Mouse (Mus musculus) midbrain, embryonic 10.5 days (tissue): ENCODE results near the gene Fbxw25. TPM values are rescaled to one million over a fixed set of nuclear protein-coding genes. Genes with fewer than 3 reads are reported as not detected.
"Not testable (repeated sequence)": the region's sequence is repeated elsewhere in the genome, so short reads cannot be mapped to it uniquely, and the experiment has no call there.

Source experiments
- DNase-seq: peaks from one replicate; pipeline ENCODE4 v3.0.0-alpha.2; 2017; ENCODE audit warnings: low spot score
- H3K27ac ChIP-seq: fragments of 300-500 bp; sonication (generic); replicated peaks from 2 replicates; pipeline ENCODE4 v1.5.1; 2016; ENCODE audit warnings: mild to moderate bottlenecking
- H3K27me3 ChIP-seq: fragments of 300-500 bp; sonication (generic); 2 replicates; pipeline ENCODE4 v1.6.1; 2016; ENCODE audit warnings: low read depth, mild to moderate bottlenecking; ENCODE audit not compliant: poor library complexity, severe bottlenecking
- H3K36me3 ChIP-seq: fragments of 300-500 bp; sonication (generic); 2 replicates; pipeline ENCODE4 v1.6.1; 2016; ENCODE audit warnings: mild to moderate bottlenecking, moderate library complexity
- H3K4me1 ChIP-seq: fragments of 300-500 bp; sonication (generic); 2 replicates; pipeline ENCODE4 v1.6.1; 2016
- H3K4me3 ChIP-seq: fragments of 300-500 bp; sonication (generic); 2 replicates; pipeline ENCODE4 v1.5.1; 2016; ENCODE audit warnings: mild to moderate bottlenecking, moderate library complexity
- H3K9me3 ChIP-seq: fragments of 300-500 bp; sonication (generic); replicated peaks from 2 replicates; pipeline ENCODE4 v1.6.1; 2016; ENCODE audit warnings: mild to moderate bottlenecking
- WGBS: fragments of 180-500 bp; shearing (Covaris S2); methylation state at CpG from one replicate; pipeline ENCODE4 v1.1.7; 2016; 5-methylcytosine and 5-hydroxymethylcytosine counted together
- polyA plus RNA-seq: library from polyadenylated mRNA; unstranded; fragments of >200 nt; fragmentation: Nextera tagmentation; extraction: Ambion mirVana; gene quantifications from 2 replicates; pipeline ENCODE4 v1.2.1, GENCODE M21; 2016

Gene Fbxw25
- polyA plus RNA-seq, result not detected in 2 replicates

GRCm38 (mm10) chr9:109664552-109664951, at the start of gene Fbxw25:
Fbxw25 (minus strand) TSS chr9:109664652.
- DNase-seq, H3K4me1 ChIP-seq, H3K4me3 ChIP-seq, H3K9me3 ChIP-seq, H3K27ac ChIP-seq, H3K36me3 ChIP-seq, H3K27me3 ChIP-seq: not testable (repeated sequence)
- WGBS, result 76% methylated on average over 2 of the region's 2 CpGs

GRCm38 (mm10) chr9:109702600-109702999, 38.1 kb upstream of the Fbxw25 start, which contains the start of gene Fbxw18:
Fbxw18 (minus strand) TSS chr9:109702700.
- 82% methylated on average over 4 of the region's 4 CpGs for WGBS
- not testable (repeated sequence) for H3K27ac ChIP-seq, H3K27me3 ChIP-seq, H3K4me1 ChIP-seq, DNase-seq, H3K4me3 ChIP-seq, H3K36me3 ChIP-seq, H3K9me3 ChIP-seq

GRCm38 (mm10) chr9:109685299-109685698, 20.8 kb upstream of the Fbxw25 start:
- no peaks in the 10 kb centered on the region for H3K4me1 ChIP-seq
- peak; percentile 24 for DNase-seq
- no peaks in the 10 kb centered on the region for H3K36me3 ChIP-seq
- no peak overlapping the region for H3K4me3 ChIP-seq
- WGBS, result 3% methylated on average over 1 of the region's 1 CpGs
- H3K27ac ChIP-seq, result no peak overlapping the region
- no peaks in the 10 kb centered on the region for H3K27me3 ChIP-seq
- no peaks in the 10 kb centered on the region for H3K9me3 ChIP-seq

GRCm38 (mm10) chr9:109625957-109626356, 38.5 kb downstream of the Fbxw25 start, which contains the start of gene Fbxw24:
Fbxw24 (minus strand) TSS chr9:109626057.
- H3K9me3 ChIP-seq, H3K4me1 ChIP-seq, H3K27ac ChIP-seq, H3K36me3 ChIP-seq, H3K27me3 ChIP-seq, H3K4me3 ChIP-seq, DNase-seq: not testable (repeated sequence)
- WGBS, result 77% methylated on average over 2 of the region's 2 CpGs

- not testable (repeated sequence) for H3K9me3 ChIP-seq, DNase-seq, H3K27me3 ChIP-seq, H3K4me3 ChIP-seq, H3K27ac ChIP-seq, H3K4me1 ChIP-seq, H3K36me3 ChIP-seq
- 45% methylated on average over 5 of the region's 5 CpGs for WGBS
These were observed 57.6 kb downstream of the Fbxw25 start for GRCm38 (mm10) chr9:109606837-109607236.

- H3K9me3 ChIP-seq, H3K4me1 ChIP-seq, H3K27me3 ChIP-seq, H3K36me3 ChIP-seq, DNase-seq, H3K4me3 ChIP-seq, H3K27ac ChIP-seq: not testable (repeated sequence)
- WGBS, result 62% methylated on average over 2 of the region's 2 CpGs
These were observed 62.3 kb downstream of the Fbxw25 start for GRCm38 (mm10) chr9:109602128-109602527.

GRCm38 (mm10) chr9:109597226-109597625, 67.2 kb downstream of the Fbxw25 start:
- Histone ChIP-seq H3K9me3 (no peaks in the 10 kb centered on the region; the same call in 1 of the 2 replicates), H3K27me3 (no peaks in the 10 kb centered on the region), H3K27ac (no peak overlapping the region), H3K4me1 (no peaks in the 10 kb centered on the region), H3K36me3 (no peaks in the 10 kb centered on the region), H3K4me3 (no peak overlapping the region)
- no peak for DNase-seq

Other genes with a start within 250 kb of the Fbxw25 start
- gene Fbxw16, start 215.5 kb downstream of the Fbxw25 start, polyA plus RNA-seq, result not detected in 2 replicates
- gene Fbxw19, start 168.8 kb downstream of the Fbxw25 start, polyA plus RNA-seq, result not detected in 2 replicates
- not detected in 2 replicates for gene Fbxw15, start 96.4 kb downstream of the Fbxw25 start, polyA plus RNA-seq
- gene Fbxw24, start 38.6 kb downstream of the Fbxw25 start, polyA plus RNA-seq, result not detected in 2 replicates
- 0.22 TPM in 1 of 2 replicates, not detected in the other for gene Fbxw18, start 38.0 kb upstream of the Fbxw25 start, polyA plus RNA-seq
- not detected in 2 replicates for gene Fbxw26, start 81.4 kb upstream of the Fbxw25 start, polyA plus RNA-seq
- gene Fbxw27, start 126.0 kb upstream of the Fbxw25 start, polyA plus RNA-seq, result not detected in 2 replicates
- not detected in 2 replicates for gene Spink8, start 147.6 kb upstream of the Fbxw25 start, polyA plus RNA-seq
- 109 and 126 TPM in 2 replicates for gene Nme6, start 168.1 kb upstream of the Fbxw25 start, polyA plus RNA-seq
- 0.16 TPM in 1 of 2 replicates, not detected in the other for gene Camp, start 185.0 kb upstream of the Fbxw25 start, polyA plus RNA-seq
- 38.7 and 39.5 TPM in 2 replicates for gene Cdc25a, start 210.9 kb upstream of the Fbxw25 start, polyA plus RNA-seq